In genomic region chr9:120643371-120643770, GRCm38 (mm10) we compare ENCODE assay signal across 22 mouse cellular contexts.
DNase-seq lines count a peak whose midpoint lies in the region; ATAC-seq and TF ChIP-seq lines count a peak whose summit lies in the region.
"Had no signal": no experiment of that assay in that cellular context is flagged by ENCODE, and none has a peak within 500 bp of the region (broad histone marks: within the 10 kb centered on the region; RNA-seq: fewer than 3 reads in every experiment).

No protein-coding gene starts in this region.

- TF ChIP-seq EP300 in stomach, postnatal 0 days (optimal IDR thresholded peaks at IDR 0.05): no peak

- peak overlapping the region; percentile 81 for H3K27ac ChIP-seq in layer of hippocampus, adult 2 months
- H3K27ac ChIP-seq in stomach, postnatal 0 days (replicated peaks): no peak overlapping the region
- H3K27ac ChIP-seq: embryonic facial prominence, embryonic 15.5 days; forebrain, embryonic 10.5 days; gastrocnemius, adult 2 months; heart, embryonic 15.5 days; hindbrain, embryonic 10.5 days; hindbrain, embryonic 14.5 days had no signal

- H3K9ac ChIP-seq in stomach, postnatal 0 days (ENCODE audit: low read length): no peak overlapping the region
- H3K9ac ChIP-seq: embryonic facial prominence, embryonic 15.5 days; heart, embryonic 15.5 days; hindbrain, embryonic 14.5 days had no signal

- DNase-seq in frontal cortex, postnatal 14 days (ENCODE audit: low spot score in 2 of 2): no peak
- peak; percentile 47 to 50 for DNase-seq in right cerebral cortex, postnatal 10 days (ENCODE audit: low spot score in 2 of 2)
- no peak for DNase-seq in right cerebral cortex, postnatal 14 days
- DNase-seq in layer of hippocampus, adult 2 months (ENCODE audit: low spot score in 2 of 2): peak; percentile 49 to 70
- DNase-seq in layer of hippocampus, postnatal 14 days (ENCODE audit: low spot score in 2 of 2): peak; percentile 55 to 79
- no peak for DNase-seq in stomach, postnatal 0 days (ENCODE audit: low spot score)
- DNase-seq in lung, postnatal 36 days: no peak
- DNase-seq: adrenal gland, postnatal 10 days; cerebellum, adult 11-12 months; embryo, embryonic 11 days; gastrocnemius, adult 2 months; gastrocnemius, postnatal 25 days; heart, postnatal 14 days had no signal

- no peaks in the 10 kb centered on the region for H3K9me3 ChIP-seq in stomach, postnatal 0 days (ENCODE audit: control insufficient read depth, low read length)
- H3K9me3 ChIP-seq: embryonic facial prominence, embryonic 15.5 days; forebrain, embryonic 10.5 days; heart, embryonic 15.5 days; hindbrain, embryonic 10.5 days had no signal

- no peaks in the 10 kb centered on the region for H3K4me1 ChIP-seq in stomach, postnatal 0 days (replicated peaks; ENCODE audit: control insufficient read depth, insufficient read depth)
- H3K4me1 ChIP-seq: forebrain, embryonic 10.5 days; heart, embryonic 15.5 days; hindbrain, embryonic 10.5 days had no signal

- no peak for TF ChIP-seq CTCF in layer of hippocampus, adult 2 months (conservative IDR thresholded peaks at IDR 0.05)
- TF ChIP-seq CTCF in stomach, postnatal 0 days (IDR thresholded peaks at IDR 0.05; ENCODE audit: low read depth): no peak

- 75% methylated on average over 3 of the region's 3 CpGs for WGBS in stomach, postnatal 0 days

- H3K4me2 ChIP-seq in stomach, postnatal 0 days (replicated peaks; ENCODE audit: low read depth): no peak overlapping the region
- H3K4me2 ChIP-seq: embryonic facial prominence, embryonic 15.5 days; heart, embryonic 11.5 days; heart, embryonic 15.5 days; hindbrain, embryonic 14.5 days had no signal

- ATAC-seq in frontal cortex, adult (ENCODE audit: low TSS enrichment): peak; percentile 52; the same call in 1 of the 2 replicates
- ATAC-seq in stomach, postnatal 0 days (ENCODE audit: low FRiP score, low TSS enrichment): no peak
- ATAC-seq: forebrain, embryonic 16.5 days had no signal

- no peaks in the 10 kb centered on the region for H3K36me3 ChIP-seq in stomach, postnatal 0 days (ENCODE audit: control insufficient read depth, insufficient read depth, low read length)
- H3K36me3 ChIP-seq: embryonic facial prominence, embryonic 15.5 days; forebrain, embryonic 10.5 days; heart, embryonic 15.5 days; hindbrain, embryonic 10.5 days had no signal

- H3K4me3 ChIP-seq in layer of hippocampus, adult 2 months: no peak overlapping the region
- no peak overlapping the region for H3K4me3 ChIP-seq in stomach, postnatal 0 days (ENCODE audit: low read depth, low read length)
- H3K4me3 ChIP-seq: embryonic facial prominence, embryonic 15.5 days; erythroblast, embryonic 14.5 days; forebrain, embryonic 10.5 days; gastrocnemius, adult 2 months; heart, embryonic 15.5 days; hindbrain, embryonic 10.5 days had no signal

- H3K27me3 ChIP-seq in stomach, postnatal 0 days (ENCODE audit: control insufficient read depth, insufficient read depth, low read length): no peaks in the 10 kb centered on the region
- H3K27me3 ChIP-seq: embryonic facial prominence, embryonic 15.5 days; heart, embryonic 15.5 days had no signal

Comparison
In these comparisons a context has a peak if more than half of its experiments do, and no peak if none do; other contexts are left out.
1. DNase-seq: peak in right cerebral cortex, postnatal 10 days (2 of 2), layer of hippocampus, adult 2 months (2 of 2) and layer of hippocampus, postnatal 14 days (2 of 2); none in frontal cortex, postnatal 14 days (0 of 2), right cerebral cortex, postnatal 14 days (single experiment), stomach, postnatal 0 days (single experiment) and lung, postnatal 36 days (single experiment).